Mouse (Mus musculus) common myeloid progenitor, adult 5-6 weeks (primary cell): ENCODE measurements around the gene Gkap1. TPM values are rescaled to one million over a fixed set of nuclear protein-coding genes. Genes with fewer than 3 reads are reported as not detected.

Experiments
- ATAC-seq: replicated peaks from 2 replicates; pipeline ENCODE4 v1.8.0; 2016; ENCODE audit warnings: low read depth, mild to moderate bottlenecking, moderate TSS enrichment, inconsistent platforms; ENCODE audit not compliant: poor library complexity, severe bottlenecking
- total RNA-seq: library from RNA; stranded (forward); fragments of 200-1000, 187-1606 nt; gene quantifications from 2 replicates; pipeline ENCODE4 v1.2.3, GENCODE M21; 2017

Gkap1 gene
- 26.9 and 38.0 TPM in 2 replicates for total RNA-seq

- ATAC-seq: no peak
Observed at GRCm38 (mm10) chr13:58275599-58275998, at the start of gene Gkap1. TSS of gene Gkap1 (minus strand) at chr13:58275699.

GRCm38 (mm10) chr13:58317768-58318167, 42.3 kb upstream of the Gkap1 start:
- ATAC-seq: no peak

- ATAC-seq: no peak; the same call in 1 of the 2 replicates
Observed at GRCm38 (mm10) chr13:58314991-58315390, 39.5 kb upstream of the Gkap1 start.

GRCm38 (mm10) chr13:58313758-58314157, 38.3 kb upstream of the Gkap1 start:
- no peak for ATAC-seq

- no peak for ATAC-seq
Observed at GRCm38 (mm10) chr13:58311351-58311750, 35.9 kb upstream of the Gkap1 start.

- ATAC-seq: no peak
Observed at GRCm38 (mm10) chr13:58309499-58309898, 34.0 kb upstream of the Gkap1 start.

- ATAC-seq: no peak
Observed at GRCm38 (mm10) chr13:58307453-58307852, 32.0 kb upstream of the Gkap1 start.

GRCm38 (mm10) chr13:58305230-58305629, 29.7 kb upstream of the Gkap1 start:
- no peak for ATAC-seq

GRCm38 (mm10) chr13:58302421-58303145, 27.1 kb upstream of the Gkap1 start:
- no peak for ATAC-seq

GRCm38 (mm10) chr13:58301961-58302360, 26.5 kb upstream of the Gkap1 start:
- ATAC-seq: no peak

GRCm38 (mm10) chr13:58298756-58299155, 23.3 kb upstream of the Gkap1 start:
- no peak for ATAC-seq

- ATAC-seq: no peak
Observed at GRCm38 (mm10) chr13:58295582-58295981, 20.1 kb upstream of the Gkap1 start.

GRCm38 (mm10) chr13:58292811-58293210, 17.3 kb upstream of the Gkap1 start:
- no peak for ATAC-seq

GRCm38 (mm10) chr13:58289308-58289707, 13.8 kb upstream of the Gkap1 start:
- no peak for ATAC-seq

GRCm38 (mm10) chr13:58287822-58288221, 12.3 kb upstream of the Gkap1 start:
- peak; percentile 90 for ATAC-seq

GRCm38 (mm10) chr13:58283466-58283865, 8.0 kb upstream of the Gkap1 start:
- ATAC-seq: no peak

GRCm38 (mm10) chr13:58281936-58282335, 6.4 kb upstream of the Gkap1 start:
- no peak for ATAC-seq

GRCm38 (mm10) chr13:58280528-58280927, 5.0 kb upstream of the Gkap1 start:
- ATAC-seq: no peak

GRCm38 (mm10) chr13:58276256-58276655, 757 bp upstream of the Gkap1 start:
- no peak for ATAC-seq

GRCm38 (mm10) chr13:58275076-58275475, 423 bp downstream of the Gkap1 start:
- no peak for ATAC-seq

- ATAC-seq: peak; percentile 77
Observed at GRCm38 (mm10) chr13:58274259-58274991, 1.1 kb downstream of the Gkap1 start.
